Mouse (Mus musculus) midbrain, embryonic 16.5 days (tissue): ENCODE data around the gene Map7. TPM values are rescaled to one million over a fixed set of nuclear protein-coding genes. Genes with fewer than 3 reads are reported as not detected.
A peak's percentile ranks its signal among the peaks of the same experiment; 100 is the strongest.

Experiments used
- ATAC-seq: fragments of 200-750 bp; cut with Nextera tagmentation; 2 replicates; pipeline ENCODE4 v1.8.0; 2017; ENCODE audit warnings: moderate TSS enrichment
- H3K27ac ChIP-seq: fragments of 300-500 bp; sonication (generic); 2 replicates; pipeline ENCODE4 v1.5.1; 2014; ENCODE audit warnings: mild to moderate bottlenecking, low read length, mixed read lengths
- H3K27me3 ChIP-seq: fragments of 300-500 bp; sonication (generic); 2 replicates; pipeline ENCODE4 v1.6.1; 2014; ENCODE audit warnings: low read depth, low read length, mixed read lengths; ENCODE audit not compliant: control insufficient read depth, insufficient read depth
- H3K36me3 ChIP-seq: fragments of 300-500 bp; sonication (generic); 2 replicates; pipeline ENCODE4 v1.6.1; 2014; ENCODE audit warnings: mild to moderate bottlenecking, low read length, moderate library complexity, mixed read lengths; ENCODE audit not compliant: control insufficient read depth, insufficient read depth
- H3K4me1 ChIP-seq: fragments of 300-500 bp; sonication (generic); 2 replicates; pipeline ENCODE4 v1.6.1; 2014; ENCODE audit warnings: mild to moderate bottlenecking, low read length, mixed read lengths; ENCODE audit not compliant: control insufficient read depth, insufficient read depth
- H3K4me2 ChIP-seq: fragments of 300-500 bp; sonication (generic); 2 replicates; pipeline ENCODE4 v1.6.1; 2014; ENCODE audit warnings: mild to moderate bottlenecking, low read length, mixed read lengths
- H3K4me3 ChIP-seq: fragments of 300-500 bp; sonication (generic); 2 replicates; pipeline ENCODE4 v1.5.1; 2014; ENCODE audit warnings: low read depth, mild to moderate bottlenecking, low read length, moderate library complexity, mixed read lengths
- H3K9ac ChIP-seq: fragments of 300-500 bp; sonication (generic); 2 replicates; pipeline ENCODE4 v1.6.1; 2014; ENCODE audit warnings: low read depth, low read length, mixed read lengths
- H3K9me3 ChIP-seq: fragments of 300-500 bp; sonication (generic); replicated peaks from 2 replicates; pipeline ENCODE4 v1.6.1; 2014; ENCODE audit warnings: mild to moderate bottlenecking, low read length, mixed read lengths; ENCODE audit not compliant: control insufficient read depth, poor library complexity, severe bottlenecking
- WGBS: fragments of 180-500 bp; shearing (Covaris S2); extraction: QIAGEN DNeasy Blood & Tissue Kit; methylation state at CpG from one replicate; pipeline ENCODE4 v1.1.7; 2014; 5-methylcytosine and 5-hydroxymethylcytosine counted together
- polyA plus RNA-seq: library from polyadenylated mRNA; unstranded; fragments of >200 nt; fragmentation: Nextera tagmentation; extraction: Ambion mirVana; gene quantifications from 2 replicates; pipeline ENCODE4 v1.2.1, GENCODE M21; 2015

The Map7 gene
- polyA plus RNA-seq, 1 experiment from 2014 or later = 8.5 TPM

- ATAC-seq = no peak
- 92% methylated on average over 5 of the region's 5 CpGs for WGBS
- no peak overlapping the region for H3K9ac ChIP-seq
- 0 out of 2 replicates have a peak, but pooled peaks cover 3% of the 10 kb centered on the region for H3K9me3 ChIP-seq
- H3K4me1 ChIP-seq = no peaks in the 10 kb centered on the region
- no peaks in the 10 kb centered on the region for H3K36me3 ChIP-seq
- no peak overlapping the region for H3K4me2 ChIP-seq
- H3K27ac ChIP-seq = no peak overlapping the region
- H3K4me3 ChIP-seq = no peak overlapping the region
- no peaks in the 10 kb centered on the region for H3K27me3 ChIP-seq
Measured at GRCm38 (mm10) chr10:20164810-20165209, 16.5 kb downstream of the Map7 start.

- 74% methylated on average over 11 of the region's 11 CpGs for WGBS
- Histone ChIP-seq H3K9me3 (0 out of 2 replicates have a peak, but pooled peaks cover 3% of the 10 kb centered on the region), H3K27me3 (no peaks in the 10 kb centered on the region), H3K36me3 (no peaks in the 10 kb centered on the region), H3K9ac (no peak overlapping the region), H3K4me3 (no peak overlapping the region), H3K4me2 (no peak overlapping the region), H3K27ac (no peak overlapping the region), H3K4me1 (peaks cover 14% of the 10 kb centered on the region)
- ATAC-seq = no peak
Measured at GRCm38 (mm10) chr10:20166797-20167196, 18.5 kb downstream of the Map7 start.

- no peak overlapping the region for H3K4me3 ChIP-seq
- no peak for ATAC-seq
- no peak overlapping the region for H3K9ac ChIP-seq
- 88% methylated on average over 4 of the region's 4 CpGs for WGBS
- 0 out of 2 replicates have a peak, but pooled peaks cover 3% of the 10 kb centered on the region for H3K9me3 ChIP-seq
- peaks cover 16% of the 10 kb centered on the region for H3K4me1 ChIP-seq
- no peaks in the 10 kb centered on the region for H3K27me3 ChIP-seq
- no peak overlapping the region for H3K4me2 ChIP-seq
- H3K27ac ChIP-seq = no peak overlapping the region
- no peaks in the 10 kb centered on the region for H3K36me3 ChIP-seq
Measured at GRCm38 (mm10) chr10:20167467-20167866, 19.2 kb downstream of the Map7 start.

GRCm38 (mm10) chr10:20169182-20169674 lies 21.0 kb downstream of the Map7 start:
- Histone ChIP-seq H3K27me3 (no peaks in the 10 kb centered on the region), H3K4me2 (no peak overlapping the region), H3K27ac (no peak overlapping the region), H3K36me3 (no peaks in the 10 kb centered on the region), H3K4me3 (no peak overlapping the region), H3K4me1 (peaks cover 16% of the 10 kb centered on the region), H3K9ac (no peak overlapping the region), H3K9me3 (0 out of 2 replicates have a peak, but pooled peaks cover 3% of the 10 kb centered on the region)
- 86% methylated on average over 3 of the region's 3 CpGs for WGBS
- no peak for ATAC-seq

- WGBS = 18% methylated on average over 19 of the region's 19 CpGs
- ATAC-seq = peak; percentile 56; the same call in 1 of the 2 replicates
- Histone ChIP-seq H3K4me2 (peak overlapping the region; percentile 65), H3K27ac (peak overlapping the region; percentile 62; the same call in 1 of the 2 replicates), H3K4me3 (peak overlapping the region; percentile 37), H3K4me1 (peaks cover 16% of the 10 kb centered on the region), H3K27me3 (no peaks in the 10 kb centered on the region), H3K36me3 (no peaks in the 10 kb centered on the region), H3K9me3 (no peaks in the 10 kb centered on the region), H3K9ac (peak overlapping the region; percentile 37)
Measured at GRCm38 (mm10) chr10:20169927-20170604, 21.8 kb downstream of the Map7 start.

GRCm38 (mm10) chr10:20170605-20171088 lies 22.4 kb downstream of the Map7 start:
- Histone ChIP-seq H3K9ac (peak overlapping the region; percentile 37), H3K4me2 (peak overlapping the region; percentile 65), H3K27ac (peak overlapping the region; percentile 62), H3K4me3 (peak overlapping the region; percentile 37), H3K27me3 (no peaks in the 10 kb centered on the region), H3K36me3 (no peaks in the 10 kb centered on the region), H3K4me1 (peaks cover 16% of the 10 kb centered on the region), H3K9me3 (no peaks in the 10 kb centered on the region)
- ATAC-seq = peak; percentile 96
- 12% methylated on average over 11 of the region's 11 CpGs for WGBS

- peak overlapping the region; percentile 37 for H3K4me3 ChIP-seq
- ATAC-seq = peak; percentile 26
- peak overlapping the region; percentile 65 for H3K4me2 ChIP-seq
- peak overlapping the region; percentile 62; the same call in 1 of the 2 replicates for H3K27ac ChIP-seq
- no peaks in the 10 kb centered on the region for H3K27me3 ChIP-seq
- peaks cover 16% of the 10 kb centered on the region for H3K4me1 ChIP-seq
- H3K36me3 ChIP-seq = no peaks in the 10 kb centered on the region
- WGBS = 45% methylated on average over 12 of the region's 12 CpGs
- peak overlapping the region; percentile 37 for H3K9ac ChIP-seq
- H3K9me3 ChIP-seq = no peaks in the 10 kb centered on the region
Measured at GRCm38 (mm10) chr10:20171209-20171608, 22.9 kb downstream of the Map7 start.

- H3K27me3 ChIP-seq = no peaks in the 10 kb centered on the region
- 37% methylated on average over 4 of the region's 4 CpGs for WGBS
- H3K9me3 ChIP-seq = no peaks in the 10 kb centered on the region
- peaks cover 16% of the 10 kb centered on the region for H3K4me1 ChIP-seq
- H3K36me3 ChIP-seq = no peaks in the 10 kb centered on the region
- H3K27ac ChIP-seq = peak overlapping the region; percentile 31
- no peak for ATAC-seq
- peak overlapping the region; percentile 65 for H3K4me2 ChIP-seq
- H3K9ac ChIP-seq = peak overlapping the region; percentile 26; the same call in 1 of the 2 replicates
- H3K4me3 ChIP-seq = peak overlapping the region; percentile 37; the same call in 1 of the 2 replicates
Measured at GRCm38 (mm10) chr10:20171756-20172155, 23.5 kb downstream of the Map7 start.

- H3K4me3 ChIP-seq = no peak overlapping the region
- no peak for ATAC-seq
- 78% methylated on average over 4 of the region's 4 CpGs for WGBS
- H3K27ac ChIP-seq = no peak overlapping the region
- no peak overlapping the region for H3K4me2 ChIP-seq
- no peaks in the 10 kb centered on the region for H3K36me3 ChIP-seq
- H3K27me3 ChIP-seq = no peaks in the 10 kb centered on the region
- no peaks in the 10 kb centered on the region for H3K9me3 ChIP-seq
- no peak overlapping the region for H3K9ac ChIP-seq
- H3K4me1 ChIP-seq = peaks cover 16% of the 10 kb centered on the region
Measured at GRCm38 (mm10) chr10:20173733-20174132, 25.5 kb downstream of the Map7 start.
